In genomic region chr15:92344136-92344869, GRCm38 (mm10) we compare ENCODE assay signal across 12 mouse cellular contexts. TPM values are rescaled to one million over a fixed set of nuclear protein-coding genes. Genes with fewer than 3 reads are reported as not detected.
DNase-seq lines count a peak whose midpoint lies in the region; ATAC-seq and TF ChIP-seq lines count a peak whose summit lies in the region.
"Had no signal": no experiment of that assay in that cellular context is flagged by ENCODE, and none has a peak within 500 bp of the region (broad histone marks: within the 10 kb centered on the region; RNA-seq: fewer than 3 reads in every experiment).

No protein-coding gene starts in this region.

- H3K27me3 ChIP-seq in forebrain, embryonic 15.5 days = no peaks in the 10 kb centered on the region
- H3K27me3 ChIP-seq in forebrain, embryonic 13.5 days = no peaks in the 10 kb centered on the region
- peaks cover 37% of the 10 kb centered on the region for H3K27me3 ChIP-seq in midbrain, embryonic 12.5 days
- H3K27me3 ChIP-seq in midbrain, embryonic 11.5 days (ENCODE audit: control insufficient read depth, insufficient read depth, low read length) = peaks cover 4% of the 10 kb centered on the region; the same call in 1 of the 2 replicates
- no peaks in the 10 kb centered on the region for H3K27me3 ChIP-seq in liver, adult 2 months (ENCODE audit: control insufficient read depth, insufficient read depth, low read length)
- H3K27me3 ChIP-seq in stomach, embryonic 16.5 days (ENCODE audit: control insufficient read depth, insufficient read depth, low read length) = no peaks in the 10 kb centered on the region

- H3K9ac ChIP-seq in forebrain, embryonic 15.5 days (replicated peaks) = no peak overlapping the region
- H3K9ac ChIP-seq in forebrain, embryonic 13.5 days = no peak overlapping the region
- no peak overlapping the region for H3K9ac ChIP-seq in midbrain, embryonic 12.5 days (replicated peaks)
- H3K9ac ChIP-seq in midbrain, embryonic 11.5 days (ENCODE audit: low read length) = no peak overlapping the region
- H3K9ac ChIP-seq in liver, adult 2 months (ENCODE audit: low read depth, low read length) = no peak overlapping the region
- no peak overlapping the region for H3K9ac ChIP-seq in stomach, embryonic 16.5 days (ENCODE audit: low read length)

- no peak for DNase-seq in midbrain, embryonic 11.5 days (ENCODE audit: low spot score, missing footprints)
- DNase-seq in liver, adult 2 months (ENCODE audit: extremely low read depth, low read depth, low spot score) = no peak
- no peak for DNase-seq in kidney, adult 18-20 months
- DNase-seq in thymus, postnatal 0 days (ENCODE audit: low spot score) = no peak
- DNase-seq: gastrocnemius, postnatal 10 days; layer of hippocampus, adult 9-11 months; spleen, adult 18-20 months had no signal

- no peak for ATAC-seq in forebrain, embryonic 15.5 days (replicated peaks)
- ATAC-seq in forebrain, embryonic 13.5 days = no peak
- ATAC-seq in midbrain, embryonic 12.5 days (ENCODE audit: low FRiP score, low read depth) = no peak
- ATAC-seq in midbrain, embryonic 11.5 days (ENCODE audit: low FRiP score) = no peak
- ATAC-seq in stomach, embryonic 16.5 days (ENCODE audit: insufficient read depth, low FRiP score) = no peak
- ATAC-seq: midbrain, embryonic 16.5 days had no signal

- H3K4me1 ChIP-seq in forebrain, embryonic 15.5 days = no peaks in the 10 kb centered on the region
- 0 out of 2 replicates have a peak, but pooled peaks cover 5% of the 10 kb centered on the region for H3K4me1 ChIP-seq in forebrain, embryonic 13.5 days
- peaks cover 6% of the 10 kb centered on the region; the same call in 1 of the 2 replicates for H3K4me1 ChIP-seq in midbrain, embryonic 12.5 days
- H3K4me1 ChIP-seq in midbrain, embryonic 11.5 days (ENCODE audit: control insufficient read depth, insufficient read depth, low read length) = peaks cover 13% of the 10 kb centered on the region
- H3K4me1 ChIP-seq in liver, adult 2 months (ENCODE audit: control insufficient read depth, insufficient read depth, low read length) = no peaks in the 10 kb centered on the region
- H3K4me1 ChIP-seq in stomach, embryonic 16.5 days (ENCODE audit: control insufficient read depth, insufficient read depth, low read length) = no peaks in the 10 kb centered on the region

- WGBS in forebrain, embryonic 15.5 days = 88% methylated on average over 23 of the region's 23 CpGs
- 87% methylated on average over 23 of the region's 23 CpGs for WGBS in forebrain, embryonic 13.5 days
- 81% methylated on average over 23 of the region's 23 CpGs for WGBS in midbrain, embryonic 12.5 days
- 83% methylated on average over 23 of the region's 23 CpGs for WGBS in midbrain, embryonic 11.5 days
- 60% methylated on average over 23 of the region's 23 CpGs for WGBS in liver, adult 2 months
- WGBS in stomach, embryonic 16.5 days = 70% methylated on average over 23 of the region's 23 CpGs

- H3K36me3 ChIP-seq in forebrain, embryonic 15.5 days = no peaks in the 10 kb centered on the region
- H3K36me3 ChIP-seq in forebrain, embryonic 13.5 days (ENCODE audit: poor library complexity, severe bottlenecking) = no peaks in the 10 kb centered on the region
- no peaks in the 10 kb centered on the region for H3K36me3 ChIP-seq in midbrain, embryonic 12.5 days
- H3K36me3 ChIP-seq in midbrain, embryonic 11.5 days (ENCODE audit: control insufficient read depth, insufficient read depth, low read length) = no peaks in the 10 kb centered on the region
- H3K36me3 ChIP-seq in liver, adult 2 months (ENCODE audit: control insufficient read depth, insufficient read depth, low read length) = no peaks in the 10 kb centered on the region
- no peaks in the 10 kb centered on the region for H3K36me3 ChIP-seq in stomach, embryonic 16.5 days (ENCODE audit: control insufficient read depth, insufficient read depth, low read length)

- H3K79me2 ChIP-seq in liver, adult 2 months (ENCODE audit: control insufficient read depth, insufficient read depth, low read length) = no peaks in the 10 kb centered on the region

- no peaks in the 10 kb centered on the region for H3K9me3 ChIP-seq in forebrain, embryonic 15.5 days
- no peaks in the 10 kb centered on the region for H3K9me3 ChIP-seq in forebrain, embryonic 13.5 days (replicated peaks)
- no peaks in the 10 kb centered on the region for H3K9me3 ChIP-seq in midbrain, embryonic 12.5 days
- H3K9me3 ChIP-seq in midbrain, embryonic 11.5 days (ENCODE audit: control insufficient read depth, low read length) = no peaks in the 10 kb centered on the region
- no peaks in the 10 kb centered on the region for H3K9me3 ChIP-seq in stomach, embryonic 16.5 days (replicated peaks; ENCODE audit: control insufficient read depth, low read length)

- 0 out of 2 replicates have a peak overlapping the region, but pooled peaks have one; percentile 6 for H3K4me3 ChIP-seq in forebrain, embryonic 15.5 days
- H3K4me3 ChIP-seq in forebrain, embryonic 13.5 days = no peak overlapping the region
- H3K4me3 ChIP-seq in midbrain, embryonic 12.5 days = 0 out of 2 replicates have a peak overlapping the region, but pooled peaks have one; percentile 6
- no peak overlapping the region for H3K4me3 ChIP-seq in midbrain, embryonic 11.5 days (ENCODE audit: low read depth, low read length)
- peak overlapping the region; percentile 46 for H3K4me3 ChIP-seq in liver, adult 2 months (ENCODE audit: insufficient read depth, low read depth, low read length)
- H3K4me3 ChIP-seq in stomach, embryonic 16.5 days (replicated peaks; ENCODE audit: low read length) = peak overlapping the region; percentile 36

- TF ChIP-seq CTCF in liver, adult 2 months (IDR thresholded peaks at IDR 0.05; ENCODE audit: low read depth, low read length) = no peak

- H3K4me2 ChIP-seq in forebrain, embryonic 15.5 days (replicated peaks) = no peak overlapping the region
- no peak overlapping the region for H3K4me2 ChIP-seq in forebrain, embryonic 13.5 days
- no peak overlapping the region for H3K4me2 ChIP-seq in midbrain, embryonic 12.5 days (replicated peaks)
- H3K4me2 ChIP-seq in midbrain, embryonic 11.5 days = no peak overlapping the region
- no peak overlapping the region for H3K4me2 ChIP-seq in stomach, embryonic 16.5 days (ENCODE audit: low read depth, low read length)

- no peak overlapping the region for H3K27ac ChIP-seq in forebrain, embryonic 15.5 days (replicated peaks)
- H3K27ac ChIP-seq in forebrain, embryonic 13.5 days = no peak overlapping the region
- H3K27ac ChIP-seq in midbrain, embryonic 12.5 days (replicated peaks) = no peak overlapping the region
- H3K27ac ChIP-seq in midbrain, embryonic 11.5 days (ENCODE audit: low read depth, low read length) = no peak overlapping the region
- no peak overlapping the region for H3K27ac ChIP-seq in liver, adult 2 months (replicated peaks; ENCODE audit: insufficient read depth, low read depth, low read length)
- no peak overlapping the region for H3K27ac ChIP-seq in stomach, embryonic 16.5 days (ENCODE audit: low read length)

- no peak for TF ChIP-seq POLR2A in liver, adult 2 months (IDR thresholded peaks at IDR 0.05; ENCODE audit: extremely low read depth, insufficient read depth, low read length)

RNA-seq across cellular contexts. Expression of gene Pdzrn4, which starts 52.4 kb away (rescaled TPM):
- polyA plus RNA-seq in forebrain, embryonic 15.5 days (2015; fragmentation: Nextera tagmentation; extraction: Ambion mirVana) = 16.4 and 16.5 TPM in 2 replicates
- 10.3 and 10.5 TPM in 2 replicates for polyA plus RNA-seq in forebrain, embryonic 13.5 days (2015; fragmentation: Nextera tagmentation; extraction: Ambion mirVana)
- 10.8 and 13.8 TPM in 2 replicates for polyA plus RNA-seq in midbrain, embryonic 12.5 days (2016; fragmentation: Nextera tagmentation; extraction: Ambion mirVana)
- 7.8 and 8.5 TPM in 2 replicates for polyA plus RNA-seq in midbrain, embryonic 11.5 days (2014; fragmentation: Nextera tagmentation; extraction: Ambion mirVana)
- not detected in 2 replicates for total RNA-seq in liver, adult 2 months (2014; rRNA removed)
- polyA plus RNA-seq in liver, adult 2 months (2012; rRNA removed) = not detected in 2 replicates
- polyA plus RNA-seq in stomach, embryonic 16.5 days (2015; fragmentation: Nextera tagmentation; extraction: Ambion mirVana) = 2.0 and 2.7 TPM in 2 replicates
- 0.44 and 0.83 TPM in 2 replicates for polyA plus RNA-seq in thymus, postnatal 0 days (2015; fragmentation: Nextera tagmentation; extraction: Ambion mirVana)

Comparison
In these comparisons a context has a peak if more than half of its experiments do, and no peak if none do; other contexts are left out.
1. H3K4me3 ChIP-seq: peak in forebrain, embryonic 15.5 days (single experiment), midbrain, embryonic 12.5 days (single experiment), liver, adult 2 months (single experiment) and stomach, embryonic 16.5 days (single experiment); none in forebrain, embryonic 13.5 days (single experiment) and midbrain, embryonic 11.5 days (single experiment).